In genomic region chr19:46003371-46004226, GRCm38 (mm10) we compare ENCODE assay signal across 8 mouse cellular contexts. TPM values are rescaled to one million over a fixed set of nuclear protein-coding genes. Genes with fewer than 3 reads are reported as not detected.
DNase-seq lines count a peak whose midpoint lies in the region; ATAC-seq and TF ChIP-seq lines count a peak whose summit lies in the region.

TSS of gene Hps6 (plus strand) at chr19:46003508.

- peak within 1 kb of the TSS; percentile 98 for H3K4me2 ChIP-seq in forebrain, embryonic 15.5 days (replicated peaks)
- peak within 1 kb of the TSS; percentile 96 for H3K4me2 ChIP-seq in neural tube, embryonic 15.5 days

- ATAC-seq in forebrain, embryonic 15.5 days (replicated peaks): peak; percentile 59
- ATAC-seq in neural tube, embryonic 15.5 days (ENCODE audit: low FRiP score): peak; percentile 54

- peaks cover 15% of the 10 kb centered on the region for H3K4me1 ChIP-seq in forebrain, embryonic 15.5 days
- peaks cover 4% of the 10 kb centered on the region; the same call in 1 of the 2 replicates for H3K4me1 ChIP-seq in lung, adult 2 months (ENCODE audit: control insufficient read depth, insufficient read depth, low read length)
- H3K4me1 ChIP-seq in neural tube, embryonic 15.5 days: peaks cover 19% of the 10 kb centered on the region

- H3K27me3 ChIP-seq in forebrain, embryonic 15.5 days: peaks cover 12% of the 10 kb centered on the region; the same call in 1 of the 2 replicates
- H3K27me3 ChIP-seq in neural tube, embryonic 15.5 days (replicated peaks): peaks cover 3% of the 10 kb centered on the region; the same call in 1 of the 2 replicates

- peak; percentile 86; the same call in 1 of the 2 replicates for TF ChIP-seq POLR2A in lung, adult 2 months (IDR thresholded peaks at IDR 0.05; ENCODE audit: borderline replicate concordance, extremely low read depth, low read depth, low read length)

- no peaks in the 10 kb centered on the region for H3K9me3 ChIP-seq in forebrain, embryonic 15.5 days
- no peaks in the 10 kb centered on the region for H3K9me3 ChIP-seq in neural tube, embryonic 15.5 days (replicated peaks)

- H3K9ac ChIP-seq in forebrain, embryonic 15.5 days (replicated peaks): peak within 1 kb of the TSS; percentile 55
- peak within 1 kb of the TSS; percentile 63 for H3K9ac ChIP-seq in neural tube, embryonic 15.5 days (replicated peaks)

- peak within 1 kb of the TSS; percentile 55 for H3K4me3 ChIP-seq in forebrain, embryonic 15.5 days
- peak within 1 kb of the TSS; percentile 86 for H3K4me3 ChIP-seq in layer of hippocampus, adult 2 months
- H3K4me3 ChIP-seq in lung, adult 2 months (replicated peaks; ENCODE audit: extremely low read depth, low read depth, low read length): peak within 1 kb of the TSS; percentile 73
- peak within 1 kb of the TSS; percentile 57 for H3K4me3 ChIP-seq in neural tube, embryonic 15.5 days (replicated peaks)

- no peak within 1 kb of the TSS for H3K27ac ChIP-seq in forebrain, embryonic 15.5 days (replicated peaks)
- H3K27ac ChIP-seq in layer of hippocampus, adult 2 months: peak within 1 kb of the TSS; percentile 74
- H3K27ac ChIP-seq in neural tube, embryonic 15.5 days (replicated peaks): no peak within 1 kb of the TSS; the same call in 1 of the 2 replicates

- peak; percentile 50 for TF ChIP-seq CTCF in layer of hippocampus, adult 2 months (conservative IDR thresholded peaks at IDR 0.05)
- no peak for TF ChIP-seq CTCF in lung, adult 2 months (IDR thresholded peaks at IDR 0.05; ENCODE audit: insufficient read depth, low read length)

- peak; percentile 86 for DNase-seq in ES-CJ7 (ENCODE audit: low read depth, low spot score)
- DNase-seq in cerebellum, adult 11-12 months: peak; percentile 88
- DNase-seq in heart, postnatal 4 days: peak; percentile 88
- DNase-seq in layer of hippocampus, adult 2 months (ENCODE audit: low spot score in 2 of 2): peak; percentile 60 to 64
- DNase-seq in lung, adult 2 months: peak; percentile 87
- DNase-seq in testis, postnatal 14 days (ENCODE audit: low spot score): peak; percentile 86

- no peaks in the 10 kb centered on the region for H3K36me3 ChIP-seq in forebrain, embryonic 15.5 days
- no peaks in the 10 kb centered on the region for H3K36me3 ChIP-seq in neural tube, embryonic 15.5 days

- WGBS in forebrain, embryonic 15.5 days: 1% methylated on average over 70 of the region's 70 CpGs
- 1% methylated on average over 70 of the region's 70 CpGs for WGBS in lung, adult 2 months
- WGBS in neural tube, embryonic 15.5 days: 1% methylated on average over 70 of the region's 70 CpGs

RNA-seq across cellular contexts. Expression of gene Hps6, which starts in this region (rescaled TPM):
- 2.9 and 3.4 TPM in 2 replicates for polyA plus RNA-seq in forebrain, embryonic 15.5 days (2015; fragmentation: Nextera tagmentation; extraction: Ambion mirVana)
- 1 to 10 TPM; 5.6 to 5.8 TPM for total RNA-seq in heart, postnatal 4 days (2021)
- total RNA-seq in layer of hippocampus, adult 2 months (2021): 1 to 10 TPM; 6.3 to 8.2 TPM
- 7.5 and 8.7 TPM in 2 replicates for polyA plus RNA-seq in lung, adult 2 months (2012; rRNA removed)
- polyA plus RNA-seq in neural tube, embryonic 15.5 days (2015; fragmentation: Nextera tagmentation; extraction: Ambion mirVana): 5.4 and 7.8 TPM in 2 replicates
